In genomic region chr13:110967626-110968506, GRCm38 (mm10) we compare ENCODE assay signal across 7 mouse cellular contexts.
DNase-seq lines count a peak whose midpoint lies in the region; ATAC-seq and TF ChIP-seq lines count a peak whose summit lies in the region.

No protein-coding gene starts in this region.

- no peak overlapping the region for H3K9ac ChIP-seq in hindbrain, embryonic 15.5 days
- H3K9ac ChIP-seq in lung, embryonic 16.5 days (ENCODE audit: low read length), result no peak overlapping the region

- WGBS in hindbrain, embryonic 15.5 days, result 51% methylated on average over 5 of the region's 5 CpGs
- 27% methylated on average over 5 of the region's 5 CpGs for WGBS in lung, embryonic 16.5 days

- no peaks in the 10 kb centered on the region for H3K9me3 ChIP-seq in hindbrain, embryonic 15.5 days
- no peaks in the 10 kb centered on the region for H3K9me3 ChIP-seq in lung, embryonic 16.5 days (ENCODE audit: control insufficient read depth, low read length)

- peak overlapping the region; percentile 42 for H3K4me3 ChIP-seq in gastrocnemius, adult 2 months
- no peak overlapping the region for H3K4me3 ChIP-seq in hindbrain, embryonic 15.5 days
- no peak overlapping the region for H3K4me3 ChIP-seq in lung, embryonic 16.5 days (ENCODE audit: low read length)

- ATAC-seq in hindbrain, embryonic 15.5 days (ENCODE audit: low FRiP score, low read depth), result peak; percentile 96
- ATAC-seq in lung, embryonic 16.5 days (ENCODE audit: low read depth), result peak; percentile 95
- ATAC-seq in neutrophil, adult 5-6 weeks (ENCODE audit: extremely low read depth, insufficient number of reproducible peaks, low FRiP score, poor library complexity, severe bottlenecking), result peak; percentile 94

- H3K27ac ChIP-seq in gastrocnemius, adult 2 months, result peak overlapping the region; percentile 62
- H3K27ac ChIP-seq in hindbrain, embryonic 15.5 days (replicated peaks), result no peak overlapping the region; the same call in 1 of the 2 replicates
- peak overlapping the region; percentile 71 for H3K27ac ChIP-seq in lung, embryonic 16.5 days (ENCODE audit: low read length)

- no peaks in the 10 kb centered on the region for H3K27me3 ChIP-seq in hindbrain, embryonic 15.5 days
- H3K27me3 ChIP-seq in lung, embryonic 16.5 days (ENCODE audit: control insufficient read depth, insufficient read depth, low read depth, low read length), result no peaks in the 10 kb centered on the region

- DNase-seq in adrenal gland, adult (ENCODE audit: inconsistent age in 2 of 2, low spot score in 1 of 2), result peak; percentile 57 to 90
- DNase-seq in cerebellum, postnatal 25 days, result peak; percentile 50 to 71
- DNase-seq in gastrocnemius, adult 2 months, result peak; percentile 55
- peak; percentile 59 to 71 for DNase-seq in layer of hippocampus, postnatal 10 days (ENCODE audit: low spot score in 2 of 2)

- no peaks in the 10 kb centered on the region for H3K36me3 ChIP-seq in hindbrain, embryonic 15.5 days
- no peaks in the 10 kb centered on the region for H3K36me3 ChIP-seq in lung, embryonic 16.5 days (ENCODE audit: control insufficient read depth, insufficient read depth, low read length)

- TF ChIP-seq CTCF in gastrocnemius, adult 2 months (IDR thresholded peaks at IDR 0.05), result peak; percentile 81

- intact Hi-C loops in gastrocnemius, adult 2 months (cut with DNase I), result loop anchor here (1.0 to 10.0 kb wide), 4 partner anchors 269 to 575 kb away; no protein-coding TSS in a partner anchor

- H3K4me1 ChIP-seq in hindbrain, embryonic 15.5 days (replicated peaks), result peaks cover 7% of the 10 kb centered on the region; the same call in 1 of the 2 replicates
- peaks cover 9% of the 10 kb centered on the region for H3K4me1 ChIP-seq in lung, embryonic 16.5 days (replicated peaks; ENCODE audit: control insufficient read depth, insufficient read depth, low read length)

- no peak overlapping the region for H3K4me2 ChIP-seq in hindbrain, embryonic 15.5 days
- 0 out of 2 replicates have a peak overlapping the region, but pooled peaks have one; percentile 1 for H3K4me2 ChIP-seq in lung, embryonic 16.5 days (ENCODE audit: low read depth, low read length)
